Mouse (Mus musculus) CH12.LX (cell line): ENCODE data around the gene Brap. TPM values are rescaled to one million over a fixed set of nuclear protein-coding genes. Genes with fewer than 3 reads are reported as not detected.
"Not testable (repeated sequence)": the region's sequence is repeated elsewhere in the genome, so short reads cannot be mapped to it uniquely, and the experiment has no call there.

Source experiments
- DNase-seq: peaks from one replicate; pipeline ENCODE4 v3.0.0-alpha.2; 2013; ENCODE audit errors: extremely low read depth
- H3K27ac ChIP-seq: 2 replicates; pipeline ENCODE4 v1.5.1; 2012; ENCODE audit warnings: low read depth, mild to moderate bottlenecking, control low read depth, moderate library complexity; ENCODE audit not compliant: insufficient read depth
- H3K27me3 ChIP-seq: replicated peaks from 2 replicates; pipeline ENCODE3; 2012; ENCODE audit warnings: inconsistent platforms
- H3K36me3 ChIP-seq, 2 experiments: replicated peaks in 1 of 2; 2 replicates each; pipeline versions ENCODE3 to v1.6.1; 2012; ENCODE audit warnings: inconsistent platforms in 1 of 2, low read length in 1 of 2, mild to moderate bottlenecking in 1 of 2, mixed read lengths in 1 of 2, moderate library complexity in 1 of 2; ENCODE audit not compliant: control insufficient read depth in 1 of 2, insufficient read depth in 1 of 2
- H3K4me1 ChIP-seq, 2 experiments: 2 replicates each; pipeline ENCODE4 v1.6.1; 2012; ENCODE audit warnings: inconsistent platforms in 1 of 2, moderate library complexity in 1 of 2; ENCODE audit not compliant: insufficient read depth in 2 of 2, control insufficient read depth in 1 of 2
- H3K4me2 ChIP-seq: 2 replicates; pipeline ENCODE4 v1.6.1; 2012; ENCODE audit warnings: low read depth, mild to moderate bottlenecking, control low read depth; ENCODE audit not compliant: poor library complexity, insufficient read depth, severe bottlenecking
- H3K4me3 ChIP-seq, 3 experiments: fragments of 150-350 bp in 1 of 3; sonication (generic) in 1 of 3; replicated peaks in 1 of 3; 2 replicates each; pipeline versions ENCODE3 to v1.5.1; 2011 to 2012; ENCODE audit warnings: low read depth in 2 of 3, low read length in 2 of 3, mild to moderate bottlenecking in 2 of 3, moderate library complexity in 2 of 3, control low read depth in 1 of 3, improper control_type of control experiment in 1 of 3, inconsistent platforms in 1 of 3, mixed read lengths in 1 of 3; ENCODE audit not compliant: poor library complexity in 1 of 3
- H3K79me2 ChIP-seq: replicated peaks from 2 replicates; pipeline ENCODE4 v1.6.1; 2012; ENCODE audit warnings: mild to moderate bottlenecking, moderate library complexity; ENCODE audit not compliant: control insufficient read depth, poor library complexity, insufficient read depth, severe bottlenecking; ENCODE audit errors: extremely low read depth
- H3K9ac ChIP-seq: 2 replicates; pipeline ENCODE4 v1.6.1; 2012; ENCODE audit warnings: low read depth, mild to moderate bottlenecking, control low read depth, moderate library complexity; ENCODE audit not compliant: insufficient read depth
- H3K9me3 ChIP-seq: replicated peaks from 2 replicates; pipeline ENCODE3; 2012; ENCODE audit warnings: low read length, inconsistent platforms, mixed read lengths
- EP300 ChIP-seq: IDR thresholded peaks from 2 replicates; pipeline ENCODE4 v1.6.1; 2011; ENCODE audit warnings: low read length, improper control_type of control experiment
- ETS1 ChIP-seq: conservative IDR thresholded peaks from 2 replicates; pipeline ENCODE4 v1.6.1; 2012; ENCODE audit warnings: low read depth, mild to moderate bottlenecking, inconsistent platforms, low read length, improper control_type of control experiment, moderate library complexity
- GABPA ChIP-seq: IDR thresholded peaks from 2 replicates; pipeline ENCODE4 v1.6.1; 2012; ENCODE audit warnings: low read depth, low read length, improper control_type of control experiment, inconsistent platforms; ENCODE audit not compliant: insufficient replicate concordance
- JUND ChIP-seq: conservative IDR thresholded peaks from 2 replicates; pipeline ENCODE4 v1.6.1; 2011; ENCODE audit warnings: low read depth, low read length, improper control_type of control experiment
- MAFK ChIP-seq: IDR thresholded peaks from 2 replicates; pipeline ENCODE4 v1.6.1; 2011; ENCODE audit warnings: low read length, improper control_type of control experiment; ENCODE audit not compliant: insufficient replicate concordance
- MAX ChIP-seq: IDR thresholded peaks from 2 replicates; pipeline ENCODE4 v1.6.1; 2011; ENCODE audit warnings: low read length, improper control_type of control experiment
- MAZ ChIP-seq: IDR thresholded peaks from 2 replicates; pipeline ENCODE4 v1.6.1; 2012; ENCODE audit warnings: low read depth, mild to moderate bottlenecking, inconsistent platforms, low read length, improper control_type of control experiment, moderate library complexity
- MXI1 ChIP-seq: IDR thresholded peaks from 2 replicates; pipeline ENCODE4 v1.6.1; 2011; ENCODE audit warnings: mild to moderate bottlenecking, low read depth, low read length, improper control_type of control experiment
- PAX5 ChIP-seq: IDR thresholded peaks from 2 replicates; pipeline ENCODE4 v1.6.1; 2012; ENCODE audit warnings: low read length, inconsistent platforms, mixed read lengths
- POLR2A ChIP-seq: IDR thresholded peaks from 2 replicates; pipeline ENCODE4 v1.6.1; 2011; ENCODE audit warnings: low read depth, mild to moderate bottlenecking, improper control_type of control experiment, low read length
- RAD21 ChIP-seq: IDR thresholded peaks from 2 replicates; pipeline ENCODE4 v1.6.1; 2011; ENCODE audit warnings: low read depth, mild to moderate bottlenecking, low read length, improper control_type of control experiment, moderate library complexity
- TCF12 ChIP-seq: IDR thresholded peaks from 2 replicates; pipeline ENCODE4 v1.6.1; 2014; ENCODE audit warnings: low read depth, mild to moderate bottlenecking, inconsistent platforms, low read length, improper control_type of control experiment
- USF1 ChIP-seq: IDR thresholded peaks from 2 replicates; pipeline ENCODE4 v1.6.1; 2014; ENCODE audit warnings: low read depth, mild to moderate bottlenecking, inconsistent platforms, low read length, improper control_type of control experiment
- USF2 ChIP-seq: conservative IDR thresholded peaks from 2 replicates; pipeline ENCODE4 v1.6.1; 2011; ENCODE audit warnings: low read depth, low read length, improper control_type of control experiment
- ZMIZ1 ChIP-seq: IDR thresholded peaks from 2 replicates; pipeline ENCODE4 v1.6.1; 2012; ENCODE audit warnings: low read depth, mild to moderate bottlenecking, inconsistent platforms, low read length, improper control_type of control experiment
- ZNF384 ChIP-seq: IDR thresholded peaks from 2 replicates; pipeline ENCODE4 v1.6.1; 2012; ENCODE audit warnings: low read depth, low read length, improper control_type of control experiment, inconsistent platforms
- dilution Hi-C: fragments of 300-500 bp; cut with MboI; formaldehyde crosslinking; loops from 2 replicates; pipeline ENCODE4 v1.14.3; 2020; ENCODE audit warnings: low sequenced_read_pairs; ENCODE audit not compliant: extremely low pct_unique_long_range_greater_than_20kb, extremely low pct_ligation_motif_present
- in situ Hi-C: fragments of 300-500 bp; cut with MboI; formaldehyde crosslinking; loops from 3 replicates; pipeline ENCODE4 v1.14.3; 2019; ENCODE audit warnings: low sequenced_read_pairs, low pct_ligation_motif_present, low pct_unique_long_range_greater_than_20kb, mixed read lengths
- polyA plus RNA-seq: library from polyadenylated mRNA; unstranded; fragments of >175 nt; gene quantifications from 2 replicates; pipeline ENCODE4 v1.2.1, GENCODE M21; 2012; ENCODE audit warnings: low read depth; ENCODE audit not compliant: insufficient read length
- total RNA-seq, 2 experiments: library from RNA; depleted of rRNA; stranded (reverse); fragments of 300-350 nt in 1 of 2; fragments of >200 nt in 1 of 2; gene quantifications; 2 replicates each; pipeline ENCODE4 v1.2.3; 2012 to 2014

Gene Brap
- total and polyA plus RNA-seq, 3 experiments = 23.7 to 33.3 (median 29.8) TPM

GRCm38 (mm10) chr5:121612036-121612435 is 48.3 kb upstream of the Brap start:
- dilution Hi-C loops (no loop called here), in situ Hi-C loops (no loop called here)
- H3K9me3 ChIP-seq = no peaks in the 10 kb centered on the region
- peaks cover 0 to 8% of the 10 kb centered on the region in 2 experiments for H3K36me3 ChIP-seq
- H3K4me2 ChIP-seq = no peak overlapping the region
- peaks cover 6 to 8% of the 10 kb centered on the region in 2 experiments; a peak in 3 of 4 replicates for H3K4me1 ChIP-seq
- DNase-seq = no peak
- no peak overlapping the region for H3K27ac ChIP-seq
- H3K27me3 ChIP-seq = no peaks in the 10 kb centered on the region
- no peaks in the 10 kb centered on the region for H3K79me2 ChIP-seq
- H3K4me3 ChIP-seq = no peak overlapping the region
- TF ChIP-seq USF1 (no peak), GABPA (no peak), MAX (no peak), ZNF384 (no peak), ZMIZ1 (no peak), MXI1 (no peak), MAFK (no peak), MAZ (no peak), ETS1 (no peak), USF2 (no peak), PAX5 (no peak), RAD21 (no peak), TCF12 (no peak), POLR2A (no peak), JUND (no peak), EP300 (no peak)
- TF ChIP-seq, all 38 proteins: peak for 0
- H3K9ac ChIP-seq = no peak overlapping the region

GRCm38 (mm10) chr5:121614921-121615320 is 45.4 kb upstream of the Brap start:
- H3K79me2 ChIP-seq, in situ Hi-C loops, H3K36me3 ChIP-seq, H3K27me3 ChIP-seq, DNase-seq, dilution Hi-C loops, H3K27ac ChIP-seq, H3K9ac ChIP-seq, H3K9me3 ChIP-seq, H3K4me2 ChIP-seq, H3K4me3 ChIP-seq: not testable (repeated sequence)
- H3K4me1 ChIP-seq = peaks cover 0 to 10% of the 10 kb centered on the region in 2 experiments; a peak in 3 of 4 replicates
